Mouse (Mus musculus) megakaryocyte, embryonic 14.5 days (primary cell): ENCODE results near the gene Ptprn2. TPM values are rescaled to one million over a fixed set of nuclear protein-coding genes. Genes with fewer than 3 reads are reported as not detected.
"Not testable (repeated sequence)": the region's sequence is repeated elsewhere in the genome, so short reads cannot be mapped to it uniquely, and the experiment has no call there.

Experiments
- H3K27me3 ChIP-seq: replicated peaks from 2 replicates; pipeline ENCODE3; 2012; ENCODE audit warnings: inconsistent platforms
- H3K36me3 ChIP-seq: replicated peaks from 2 replicates; pipeline ENCODE3; 2012; ENCODE audit warnings: low read length, inconsistent platforms, mixed read lengths
- H3K4me1 ChIP-seq: 2 replicates; pipeline ENCODE4 v1.6.1; 2012; ENCODE audit warnings: inconsistent platforms
- H3K4me3 ChIP-seq: replicated peaks from 2 replicates; pipeline ENCODE3; 2012; ENCODE audit warnings: moderate library complexity, mild to moderate bottlenecking, inconsistent platforms
- H3K9me3 ChIP-seq: 2 replicates; pipeline ENCODE4 v1.6.1; 2012; ENCODE audit warnings: inconsistent platforms
- FLI1 ChIP-seq: IDR thresholded peaks from 2 replicates; pipeline ENCODE4 v1.6.1; 2012; ENCODE audit warnings: low read length, inconsistent platforms, mixed read lengths
- GATA1 ChIP-seq: IDR thresholded peaks from 3 replicates; pipeline ENCODE4 v1.6.1; 2012; ENCODE audit warnings: mixed read lengths, low read length, inconsistent platforms, borderline replicate concordance
- polyA plus RNA-seq: library from polyadenylated mRNA; stranded (reverse); fragments of >175 nt; gene quantifications from 2 replicates; pipeline ENCODE4 v1.2.3, GENCODE M21; 2012; ENCODE audit warnings: low replicate concordance; ENCODE audit not compliant: insufficient read depth

The Ptprn2 gene
- polyA plus RNA-seq, 1 experiment, result not detected

- no peaks in the 10 kb centered on the region for H3K9me3 ChIP-seq
- no peaks in the 10 kb centered on the region for H3K36me3 ChIP-seq
- TF ChIP-seq FLI1 (no peak), GATA1 (no peak)
- H3K27me3 ChIP-seq, result peaks cover 2% of the 10 kb centered on the region
- no peaks in the 10 kb centered on the region; the same call in 1 of the 2 replicates for H3K4me1 ChIP-seq
- H3K4me3 ChIP-seq, result no peak overlapping the region
These were observed 81.2 kb downstream of the Ptprn2 start for GRCm38 (mm10) chr12:116566672-116567071.

GRCm38 (mm10) chr12:116567170-116567569 is 81.7 kb downstream of the Ptprn2 start:
- peaks cover 2% of the 10 kb centered on the region for H3K27me3 ChIP-seq
- H3K4me1 ChIP-seq, result no peaks in the 10 kb centered on the region; the same call in 1 of the 2 replicates
- TF ChIP-seq GATA1 (no peak; the same call in 2 of the 3 replicates), FLI1 (no peak)
- no peaks in the 10 kb centered on the region for H3K36me3 ChIP-seq
- no peaks in the 10 kb centered on the region for H3K9me3 ChIP-seq
- H3K4me3 ChIP-seq, result peak overlapping the region; percentile 82

DNA sequence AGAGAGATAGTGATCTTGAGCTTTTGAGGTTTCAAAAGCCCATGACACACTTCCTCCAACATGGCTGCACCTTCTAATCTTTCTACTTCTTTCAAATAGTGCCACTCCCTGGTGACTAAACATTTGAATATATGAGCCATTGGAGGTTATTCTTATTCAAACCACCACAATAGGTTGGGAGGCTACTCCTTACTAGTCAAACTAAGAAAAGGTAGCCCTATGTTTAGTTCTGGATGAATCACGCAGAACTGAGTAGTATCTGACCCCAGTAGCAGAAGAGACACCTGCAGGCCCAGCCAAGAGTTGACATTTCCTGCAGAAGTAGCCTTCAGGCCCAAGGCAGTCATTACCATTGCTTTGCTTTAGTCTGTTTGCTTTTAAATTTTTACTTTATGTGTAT is 84.0 kb downstream of the Ptprn2 start:
- TF ChIP-seq GATA1 (no peak), FLI1 (no peak)
- Histone ChIP-seq H3K27me3 (peaks cover 2% of the 10 kb centered on the region), H3K4me1 (no peaks in the 10 kb centered on the region; the same call in 1 of the 2 replicates), H3K9me3 (no peaks in the 10 kb centered on the region), H3K4me3 (no peak overlapping the region), H3K36me3 (no peaks in the 10 kb centered on the region)

- H3K27me3 ChIP-seq, result no peaks in the 10 kb centered on the region
- H3K4me1 ChIP-seq, result no peaks in the 10 kb centered on the region
- H3K9me3 ChIP-seq, result no peaks in the 10 kb centered on the region
- no peaks in the 10 kb centered on the region for H3K36me3 ChIP-seq
- no peak overlapping the region for H3K4me3 ChIP-seq
- TF ChIP-seq GATA1, result no peak
- no peak for TF ChIP-seq FLI1
These were observed 88.6 kb downstream of the Ptprn2 start for GRCm38 (mm10) chr12:116574102-116574501.

DNA sequence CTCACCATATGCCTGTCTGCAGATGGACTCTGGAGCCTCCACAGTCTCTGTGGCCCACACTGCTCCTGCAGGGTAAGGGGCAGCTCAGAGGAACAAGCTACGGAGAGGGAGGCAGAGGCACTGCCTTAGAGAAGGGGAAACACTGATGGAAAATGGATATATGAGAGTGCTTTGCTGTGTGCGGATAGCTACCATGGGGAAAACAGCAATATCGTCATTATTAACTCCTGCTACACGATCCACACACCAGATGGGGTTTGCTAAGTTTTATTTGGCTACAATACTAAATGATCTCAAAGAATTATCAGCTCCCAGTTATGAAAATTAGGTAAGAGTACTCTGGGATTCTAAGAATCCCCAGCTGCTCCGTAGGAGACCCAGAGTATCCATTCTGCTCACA is 89.2 kb downstream of the Ptprn2 start:
- no peak for TF ChIP-seq GATA1
- Histone ChIP-seq H3K9me3 (no peaks in the 10 kb centered on the region), H3K4me1 (no peaks in the 10 kb centered on the region)

DNA sequence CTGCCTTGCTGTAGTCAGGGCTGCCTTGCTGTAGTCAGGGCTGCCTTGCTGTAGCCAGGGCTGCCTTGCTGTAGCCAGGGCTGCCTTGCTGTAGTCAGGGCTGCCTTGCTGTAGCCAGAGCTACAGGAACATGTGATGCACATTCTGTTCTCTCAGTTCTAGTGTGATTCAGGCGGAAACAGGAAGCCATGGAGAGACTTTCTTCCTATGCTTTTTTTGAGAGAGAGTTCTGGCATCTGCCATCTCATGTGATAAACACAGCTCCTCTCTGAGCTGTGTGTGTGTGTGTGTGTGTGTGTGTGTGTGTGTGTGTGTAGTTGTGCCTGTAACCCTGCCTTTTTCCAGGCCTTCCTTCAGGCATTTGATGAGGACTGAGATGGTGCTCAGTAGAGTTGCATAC is 92.4 kb downstream of the Ptprn2 start:
- not testable (repeated sequence) for H3K27me3 ChIP-seq, H3K4me1 ChIP-seq, H3K4me3 ChIP-seq

More for the DNA sequence above, 89.2 kb downstream of the Ptprn2 start:
- no peak overlapping the region for H3K4me3 ChIP-seq
- no peaks in the 10 kb centered on the region for H3K36me3 ChIP-seq
- H3K27me3 ChIP-seq, result no peaks in the 10 kb centered on the region

GRCm38 (mm10) chr12:116580827-116581544 is 95.5 kb downstream of the Ptprn2 start:
- H3K36me3 ChIP-seq, result no peaks in the 10 kb centered on the region
- H3K9me3 ChIP-seq, result no peaks in the 10 kb centered on the region
- no peak for TF ChIP-seq GATA1
- no peak for TF ChIP-seq FLI1
- H3K4me1 ChIP-seq, result no peaks in the 10 kb centered on the region
- H3K4me3 ChIP-seq, result no peak overlapping the region
- H3K27me3 ChIP-seq, result no peaks in the 10 kb centered on the region

More for the DNA sequence above, 92.4 kb downstream of the Ptprn2 start:
- not testable (repeated sequence) for H3K36me3 ChIP-seq, H3K9me3 ChIP-seq

GRCm38 (mm10) chr12:116581864-116582263 is 96.3 kb downstream of the Ptprn2 start:
- no peaks in the 10 kb centered on the region for H3K4me1 ChIP-seq
- H3K9me3 ChIP-seq, result no peaks in the 10 kb centered on the region
- H3K4me3 ChIP-seq, result no peak overlapping the region
- no peaks in the 10 kb centered on the region for H3K36me3 ChIP-seq
- H3K27me3 ChIP-seq, result no peaks in the 10 kb centered on the region
- TF ChIP-seq FLI1 (no peak), GATA1 (no peak)

DNA sequence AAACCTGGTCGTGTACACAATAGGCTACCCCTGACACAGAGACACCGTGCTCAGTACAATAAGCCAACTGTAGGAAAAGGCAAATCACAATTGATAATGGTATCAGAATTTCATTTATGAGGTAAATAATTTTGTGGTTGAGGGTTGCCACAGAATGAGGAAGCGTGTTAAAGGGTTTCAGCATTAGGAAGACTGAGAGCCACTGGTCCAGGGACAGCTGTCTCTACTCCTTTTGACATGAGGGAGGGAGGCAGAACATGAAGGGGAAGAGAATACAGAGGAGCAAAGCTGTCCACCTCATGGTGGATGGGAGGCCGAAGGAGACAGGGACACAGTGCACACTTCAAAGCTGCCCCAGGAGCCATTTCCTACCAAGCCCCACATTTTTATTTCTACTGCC is 97.3 kb downstream of the Ptprn2 start:
- H3K36me3 ChIP-seq, result no peaks in the 10 kb centered on the region
- TF ChIP-seq FLI1 (no peak), GATA1 (no peak)
- H3K27me3 ChIP-seq, result no peaks in the 10 kb centered on the region
- H3K9me3 ChIP-seq, result no peaks in the 10 kb centered on the region
- no peak overlapping the region for H3K4me3 ChIP-seq
- H3K4me1 ChIP-seq, result no peaks in the 10 kb centered on the region

DNA sequence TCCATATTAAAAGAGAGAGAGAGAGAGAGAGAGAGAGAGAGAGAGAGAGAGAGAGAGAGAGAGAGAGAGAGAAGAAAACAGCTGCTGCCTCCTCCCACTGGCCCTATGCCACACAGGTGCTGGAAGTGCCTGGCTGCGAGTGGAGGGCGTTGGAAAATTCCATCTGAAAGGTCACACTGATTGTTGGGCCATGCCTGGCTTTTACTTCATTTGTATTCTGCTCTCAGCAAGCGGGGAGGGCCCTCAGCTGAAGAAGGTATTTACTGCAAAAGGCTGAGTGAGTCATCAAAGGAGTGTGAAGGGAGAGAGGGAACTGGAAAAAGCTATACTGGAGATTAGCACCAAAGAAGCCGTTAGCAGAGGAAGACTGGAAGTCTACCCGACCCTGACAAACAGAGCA is 99.5 kb downstream of the Ptprn2 start:
- H3K4me3 ChIP-seq, result no peak overlapping the region
- H3K36me3 ChIP-seq, result no peaks in the 10 kb centered on the region
- H3K27me3 ChIP-seq, result no peaks in the 10 kb centered on the region
- no peaks in the 10 kb centered on the region for H3K9me3 ChIP-seq
- TF ChIP-seq FLI1, result no peak
- TF ChIP-seq GATA1, result no peak
- H3K4me1 ChIP-seq, result no peaks in the 10 kb centered on the region
